Mouse (Mus musculus) liver (tissue): ENCODE results near the gene Myl6b.
A peak's percentile ranks its signal among the peaks of the same experiment; 100 is the strongest.

Source experiments
- DNase-seq: peaks from one replicate; pipeline ENCODE4 v3.0.0-alpha.2; 2020; ENCODE audit warnings: mixed read lengths

Myl6b gene

GRCm38 (mm10) chr10:128498590-128498989 is at the start of gene Myl6b:
Gene Myl6b, minus strand, starts transcription at chr10:128498685.
- DNase-seq: peak; percentile 96

- DNase-seq: peak; percentile 95
These were observed 49.0 kb upstream of the Myl6b start, which contains the start of gene Zc3h10 for GRCm38 (mm10) chr10:128547361-128548032. Gene Zc3h10, minus strand, starts transcription at chr10:128547774.

GRCm38 (mm10) chr10:128546787-128547186 is 48.3 kb upstream of the Myl6b start:
- no peak for DNase-seq

- DNase-seq: no peak
These were observed 47.9 kb upstream of the Myl6b start for GRCm38 (mm10) chr10:128546361-128546760.

GRCm38 (mm10) chr10:128545570-128545898 is 47.0 kb upstream of the Myl6b start:
- DNase-seq: no peak

GRCm38 (mm10) chr10:128544674-128545569 is 46.4 kb upstream of the Myl6b start:
- DNase-seq: no peak

- DNase-seq: no peak
These were observed 45.7 kb upstream of the Myl6b start for GRCm38 (mm10) chr10:128544151-128544657.

GRCm38 (mm10) chr10:128543100-128543499 is 44.6 kb upstream of the Myl6b start:
- DNase-seq: no peak

GRCm38 (mm10) chr10:128538340-128538870 is 39.9 kb upstream of the Myl6b start:
- no peak for DNase-seq

GRCm38 (mm10) chr10:128536266-128536940 is 37.9 kb upstream of the Myl6b start:
- peak; percentile 91 for DNase-seq

GRCm38 (mm10) chr10:128535624-128536265 is 37.3 kb upstream of the Myl6b start:
- DNase-seq: no peak

GRCm38 (mm10) chr10:128535206-128535605 is 36.7 kb upstream of the Myl6b start:
- DNase-seq: no peak

- no peak for DNase-seq
These were observed 28.2 kb upstream of the Myl6b start for GRCm38 (mm10) chr10:128526366-128527356.

- DNase-seq: peak; percentile 95
These were observed 27.3 kb upstream of the Myl6b start, which contains the start of gene Esyt1 for GRCm38 (mm10) chr10:128525671-128526308. Gene Esyt1, minus strand, starts transcription at chr10:128525871.

GRCm38 (mm10) chr10:128524732-128525662 is 26.5 kb upstream of the Myl6b start:
- peak; percentile 63 for DNase-seq

- DNase-seq: no peak
These were observed 25.7 kb upstream of the Myl6b start for GRCm38 (mm10) chr10:128524111-128524731.

- no peak for DNase-seq
These were observed 23.9 kb upstream of the Myl6b start for GRCm38 (mm10) chr10:128522351-128522750.

- no peak for DNase-seq
These were observed 22.1 kb upstream of the Myl6b start for GRCm38 (mm10) chr10:128520591-128520990.

GRCm38 (mm10) chr10:128518833-128519232 is 20.3 kb upstream of the Myl6b start:
- peak; percentile 54 for DNase-seq
